Mouse (Mus musculus) limb, embryonic 14.5 days (tissue): ENCODE measurements at regions not wholly inside any gene's neighbourhood (a gene's known extent, or its start where the extent isn't known, plus 50 kb on each side); places are given as distances from the start of the nearest gene placed in this dataset.

ENCODE experiments used
- ATAC-seq: fragments of 200-750 bp; cut with Nextera tagmentation; 2 replicates; pipeline ENCODE4 v1.8.0; 2017; ENCODE audit warnings: low read depth, moderate number of reproducible peaks, moderate TSS enrichment; ENCODE audit not compliant: low FRiP score
- DNase-seq: peaks from one replicate; pipeline ENCODE4 v3.0.0-alpha.2; 2015; ENCODE audit warnings: low spot score
- H3K27ac ChIP-seq: fragments of 300-500 bp; sonication (generic); replicated peaks from 2 replicates; pipeline ENCODE4 v1.5.1; 2014; ENCODE audit warnings: low read depth, mild to moderate bottlenecking, low read length, moderate library complexity, mixed read lengths
- H3K27me3 ChIP-seq: fragments of 300-500 bp; sonication (generic); 2 replicates; pipeline ENCODE4 v1.6.1; 2014; ENCODE audit warnings: low read length, mixed read lengths; ENCODE audit not compliant: control insufficient read depth, insufficient read depth
- H3K36me3 ChIP-seq: fragments of 300-500 bp; sonication (generic); 2 replicates; pipeline ENCODE4 v1.6.1; 2014; ENCODE audit warnings: mild to moderate bottlenecking, low read length, moderate library complexity, mixed read lengths; ENCODE audit not compliant: control insufficient read depth, insufficient read depth
- H3K4me1 ChIP-seq: fragments of 300-500 bp; sonication (generic); 2 replicates; pipeline ENCODE4 v1.6.1; 2014; ENCODE audit warnings: antibody characterized with exemption, low read length, mixed read lengths; ENCODE audit not compliant: control insufficient read depth, insufficient read depth
- H3K4me2 ChIP-seq: fragments of 300-500 bp; sonication (generic); replicated peaks from 2 replicates; pipeline ENCODE4 v1.6.1; 2014; ENCODE audit warnings: low read depth, mild to moderate bottlenecking, low read length, moderate library complexity; ENCODE audit not compliant: severe bottlenecking
- H3K4me3 ChIP-seq: fragments of 300-500 bp; sonication (generic); replicated peaks from 2 replicates; pipeline ENCODE4 v1.5.1; 2014; ENCODE audit warnings: low read length
- H3K9ac ChIP-seq: fragments of 300-500 bp; sonication (generic); 2 replicates; pipeline ENCODE4 v1.6.1; 2014; ENCODE audit warnings: mild to moderate bottlenecking, low read depth, low read length, moderate library complexity; ENCODE audit not compliant: severe bottlenecking
- H3K9me3 ChIP-seq: fragments of 300-500 bp; sonication (generic); 2 replicates; pipeline ENCODE4 v1.6.1; 2016; ENCODE audit warnings: low read length; ENCODE audit not compliant: control insufficient read depth
- POLR2A ChIP-seq: fragments of 200-500 bp; IDR thresholded peaks from 2 replicates; pipeline ENCODE4 v1.8.0; 2012; ENCODE audit warnings: inconsistent platforms, mild to moderate bottlenecking, moderate library complexity, borderline replicate concordance; ENCODE audit not compliant: insufficient read depth, insufficient read length; ENCODE audit errors: extremely low read depth
- WGBS: fragments of 180-500 bp; shearing (Covaris S2); extraction: QIAGEN DNeasy Blood & Tissue Kit; methylation state at CpG from one replicate; pipeline ENCODE4 v1.1.7; 2014; 5-methylcytosine and 5-hydroxymethylcytosine counted together

DNA sequence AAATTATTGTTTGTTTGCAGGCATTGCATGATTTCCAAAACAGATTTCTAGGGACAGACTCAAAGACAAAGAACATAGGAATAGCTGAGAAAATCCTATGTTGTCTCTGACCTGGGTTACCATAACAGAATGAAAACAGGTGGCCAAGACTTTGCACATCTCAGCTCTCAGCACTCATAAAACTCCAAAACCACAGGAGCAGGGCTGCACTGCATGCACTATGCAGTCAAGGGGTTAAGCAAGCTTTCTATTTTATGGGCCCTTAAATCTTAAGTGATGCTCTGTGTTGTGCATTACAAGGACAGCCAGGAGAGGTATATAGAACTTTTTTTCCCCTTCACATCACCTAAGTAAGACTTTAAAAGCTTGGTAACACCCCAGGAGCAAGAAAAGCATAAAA lies 224.2 kb upstream of the Nox3 start:
- H3K9ac ChIP-seq: no peak overlapping the region
- no peak for TF ChIP-seq POLR2A
- no peak overlapping the region for H3K27ac ChIP-seq
- no peaks in the 10 kb centered on the region for H3K27me3 ChIP-seq
- no peaks in the 10 kb centered on the region for H3K9me3 ChIP-seq
- no peaks in the 10 kb centered on the region for H3K4me1 ChIP-seq
- no peak overlapping the region for H3K4me2 ChIP-seq
- H3K36me3 ChIP-seq: no peaks in the 10 kb centered on the region
- peak; percentile 62; the same call in 1 of the 2 replicates for ATAC-seq
- DNase-seq: no peak
- no peak overlapping the region for H3K4me3 ChIP-seq

DNA sequence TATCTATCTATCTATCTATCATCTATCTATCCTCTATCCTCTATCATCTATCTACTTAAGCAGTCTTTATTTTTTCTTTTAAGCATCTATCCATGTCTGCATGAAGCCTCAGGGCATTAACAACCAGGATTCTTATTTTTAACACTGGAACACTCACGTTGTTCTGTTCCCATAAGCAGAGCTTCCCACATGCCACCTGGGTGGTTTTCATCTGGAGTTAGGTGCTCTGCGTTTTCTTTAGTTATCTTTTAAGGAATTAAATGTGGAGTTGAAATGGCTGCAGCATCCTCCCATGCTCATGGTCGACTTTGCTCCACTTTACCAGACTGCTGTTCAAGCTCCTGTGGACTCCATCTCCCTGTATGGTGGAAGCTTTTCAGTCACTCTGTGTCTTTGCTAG lies 196.8 kb upstream of the Nox3 start:
- 76% methylated on average over 3 of the region's 3 CpGs for WGBS
- TF ChIP-seq POLR2A: no peak
- H3K36me3 ChIP-seq: no peaks in the 10 kb centered on the region

DNA sequence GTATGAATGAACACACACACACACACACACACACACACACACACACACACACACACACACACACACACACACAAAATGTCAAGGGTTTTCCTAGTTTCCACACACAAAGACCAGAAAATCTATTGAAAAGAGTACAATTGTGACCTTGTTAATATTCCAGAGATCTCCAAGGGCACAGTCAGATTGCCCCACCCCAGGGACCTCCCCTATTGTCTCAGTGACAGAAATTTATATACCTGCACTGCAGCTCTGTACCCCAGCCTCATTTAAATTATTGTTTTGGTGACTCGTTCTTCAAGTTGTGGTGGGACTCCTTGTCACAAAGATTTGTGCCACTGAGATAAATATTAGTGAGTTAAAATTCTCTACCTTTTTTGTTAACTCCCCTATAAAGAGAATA lies 187.1 kb upstream of the Nox3 start:
- TF ChIP-seq POLR2A: no peak
- Histone ChIP-seq H3K4me2 (no peak overlapping the region), H3K9ac (no peak overlapping the region), H3K4me3 (no peak overlapping the region), H3K4me1 (no peaks in the 10 kb centered on the region), H3K27ac (no peak overlapping the region), H3K27me3 (no peaks in the 10 kb centered on the region), H3K9me3 (no peaks in the 10 kb centered on the region), H3K36me3 (no peaks in the 10 kb centered on the region)
- ATAC-seq (no peak), DNase-seq (no peak)
- WGBS: 85% methylated on average over 1 of the region's 1 CpGs

More for the DNA sequence above, 196.8 kb upstream of the Nox3 start:
- Histone ChIP-seq H3K4me2 (no peak overlapping the region), H3K9ac (no peak overlapping the region), H3K4me1 (no peaks in the 10 kb centered on the region), H3K9me3 (no peaks in the 10 kb centered on the region), H3K4me3 (no peak overlapping the region), H3K27ac (no peak overlapping the region), H3K27me3 (no peaks in the 10 kb centered on the region)
- DNase-seq (no peak), ATAC-seq (no peak)

GRCm38 (mm10) chr17:3879075-3879474 lies 183.0 kb upstream of the Nox3 start:
- Histone ChIP-seq H3K36me3 (no peaks in the 10 kb centered on the region), H3K9ac (no peak overlapping the region), H3K4me2 (no peak overlapping the region), H3K27ac (no peak overlapping the region), H3K4me1 (no peaks in the 10 kb centered on the region), H3K27me3 (no peaks in the 10 kb centered on the region), H3K4me3 (no peak overlapping the region), H3K9me3 (no peaks in the 10 kb centered on the region)
- WGBS: 77% methylated on average over 3 of the region's 3 CpGs
- TF ChIP-seq POLR2A: no peak
- no peak for DNase-seq
- no peak for ATAC-seq

DNA sequence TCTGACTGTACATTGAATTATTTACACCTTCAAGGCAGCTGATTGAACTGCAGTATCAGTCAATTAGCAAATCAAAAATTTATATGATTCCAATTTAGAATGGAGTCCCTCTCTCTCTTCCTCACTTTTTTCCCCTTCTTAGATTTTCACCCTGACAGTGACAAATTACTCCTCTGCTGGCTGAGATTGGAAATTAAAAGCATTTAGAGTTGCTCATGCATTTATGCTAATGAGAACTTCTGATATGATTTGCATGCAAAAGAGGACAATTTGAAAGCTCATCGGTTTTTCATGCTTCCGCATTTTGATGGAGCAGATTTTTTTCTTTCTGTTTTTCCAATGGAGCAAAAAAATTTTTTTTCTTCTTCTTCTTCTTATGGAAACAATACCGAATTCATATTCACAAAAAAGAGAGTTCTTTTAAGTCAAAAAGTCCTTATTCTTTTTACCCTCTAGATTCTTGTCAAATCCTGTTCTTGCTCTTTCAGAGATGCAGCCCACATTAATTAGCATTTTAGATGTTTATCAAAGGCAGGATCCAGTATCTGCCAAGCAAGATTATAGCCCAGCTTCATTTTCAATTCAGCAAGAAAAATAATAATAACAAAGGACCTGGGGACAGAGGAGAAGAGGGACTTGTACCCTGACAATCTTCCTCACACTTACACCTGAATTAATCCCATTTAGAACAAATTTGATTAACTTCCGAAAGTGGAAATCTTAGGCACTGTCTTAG lies 173.6 kb upstream of the Nox3 start:
- no peak overlapping the region for H3K9ac ChIP-seq
- 70% methylated on average over 4 of the region's 4 CpGs for WGBS
- H3K4me3 ChIP-seq: no peak overlapping the region
- H3K9me3 ChIP-seq: no peaks in the 10 kb centered on the region
- no peaks in the 10 kb centered on the region for H3K36me3 ChIP-seq
- ATAC-seq (no peak), DNase-seq (no peak)
- H3K4me1 ChIP-seq: no peaks in the 10 kb centered on the region
- H3K4me2 ChIP-seq: no peak overlapping the region
- H3K27ac ChIP-seq: no peak overlapping the region
- TF ChIP-seq POLR2A: no peak
- no peaks in the 10 kb centered on the region for H3K27me3 ChIP-seq
